Mouse (Mus musculus) fibroblast of lung, adult 2 months (primary cell): ENCODE results near the gene C2cd4c.

Experiments
- DNase-seq: peaks from one replicate; pipeline ENCODE4 v3.0.0-alpha.2; 2011; ENCODE audit warnings: low read depth

The C2cd4c gene

DNA sequence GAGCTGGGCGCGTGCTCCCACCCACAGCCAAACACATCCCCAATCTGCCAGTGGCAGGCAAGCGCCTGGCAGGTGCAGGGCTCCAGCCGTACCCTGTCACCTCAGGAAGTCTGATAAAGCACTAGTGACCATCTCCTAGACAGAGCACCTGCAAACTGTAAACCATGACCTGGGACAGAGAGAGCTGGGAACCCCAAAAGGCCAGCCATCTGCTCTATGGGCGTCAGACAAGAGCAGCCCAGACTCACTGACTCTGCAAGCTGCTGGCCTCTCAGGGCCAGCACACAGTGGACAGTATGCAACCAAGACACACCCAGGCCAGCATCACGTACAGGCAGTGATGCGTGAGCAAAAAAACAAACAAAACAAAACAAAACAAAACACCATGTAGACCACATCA is 34.9 kb downstream of the C2cd4c start:
- no peak for DNase-seq

DNA sequence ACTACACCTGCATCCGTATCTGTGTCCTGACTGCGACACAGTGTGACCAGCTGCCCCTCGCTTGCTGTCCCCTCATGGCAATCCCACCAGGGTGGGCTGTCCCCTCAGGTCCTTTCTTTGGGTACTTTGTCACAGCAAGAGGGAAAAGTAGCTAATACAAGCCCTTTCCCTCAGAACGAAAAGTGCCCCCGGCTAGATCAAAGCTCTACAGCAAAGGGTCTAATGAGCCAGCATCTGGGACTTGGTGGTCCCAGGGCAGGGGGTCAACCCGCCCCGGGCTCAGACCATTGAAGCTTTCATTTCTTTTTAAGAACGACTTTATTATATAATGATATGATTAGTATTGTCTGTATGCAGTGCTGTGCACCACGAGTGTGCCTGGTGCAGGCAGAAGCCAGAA is 35.5 kb downstream of the C2cd4c start:
- DNase-seq = no peak

DNA sequence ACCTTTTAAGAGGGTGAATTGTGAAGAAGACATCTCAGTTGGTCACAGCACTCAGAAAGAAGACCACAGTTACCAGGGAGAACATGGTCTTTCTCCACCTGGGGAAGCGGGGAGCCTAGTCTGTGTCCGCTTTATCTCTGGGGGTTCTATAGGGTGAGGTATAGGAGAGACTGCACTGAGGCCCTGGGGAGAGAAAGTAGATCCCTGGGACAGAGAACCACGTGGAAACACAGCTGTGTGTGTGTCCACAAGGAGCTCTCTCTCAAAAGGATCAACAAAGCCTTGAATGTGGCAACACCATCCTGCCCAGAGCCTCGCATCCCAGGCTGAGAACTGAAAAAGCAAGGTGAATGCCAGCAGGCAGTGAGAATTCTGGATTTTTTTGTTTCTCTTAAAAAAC is 36.4 kb downstream of the C2cd4c start:
- no peak for DNase-seq

DNA sequence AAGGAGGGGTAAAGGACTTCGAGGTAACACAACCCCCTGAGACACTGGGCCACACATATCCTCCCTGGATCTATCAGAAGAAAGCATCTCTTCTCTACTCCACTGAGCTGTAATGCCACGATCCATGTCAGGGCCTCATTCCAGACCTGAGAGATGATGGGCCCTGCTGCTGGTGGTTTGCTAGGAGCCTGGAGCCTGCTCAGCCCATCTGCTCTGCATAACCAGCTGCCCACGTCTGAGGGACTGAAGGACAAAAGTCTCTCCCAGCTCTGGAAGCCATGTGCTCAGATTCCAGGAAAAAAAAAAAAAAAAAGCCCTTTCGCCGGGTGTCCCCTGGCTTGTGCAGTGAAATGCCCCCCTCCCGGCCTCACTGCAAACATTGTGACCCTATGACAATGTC is 38.1 kb downstream of the C2cd4c start:
- DNase-seq = no peak

DNA sequence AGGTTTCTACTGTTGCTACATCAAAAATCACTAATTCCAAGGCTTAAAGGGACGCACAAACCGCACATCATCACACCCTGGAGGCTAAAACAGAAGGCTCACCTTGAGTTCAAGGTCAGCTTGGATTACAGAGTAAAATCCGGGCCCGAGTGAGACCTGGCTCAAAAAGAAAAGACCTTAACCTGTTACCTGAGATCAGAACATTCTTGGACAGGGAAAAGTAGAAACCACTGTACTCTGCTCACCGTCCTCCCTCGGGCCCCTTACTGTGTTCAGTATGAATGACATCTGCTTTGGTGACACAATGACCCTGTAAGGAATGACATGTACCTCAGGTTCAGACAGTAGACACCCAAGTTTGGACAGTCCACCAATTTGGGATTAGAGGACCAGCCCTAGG is 39.0 kb downstream of the C2cd4c start:
- no peak for DNase-seq

DNA sequence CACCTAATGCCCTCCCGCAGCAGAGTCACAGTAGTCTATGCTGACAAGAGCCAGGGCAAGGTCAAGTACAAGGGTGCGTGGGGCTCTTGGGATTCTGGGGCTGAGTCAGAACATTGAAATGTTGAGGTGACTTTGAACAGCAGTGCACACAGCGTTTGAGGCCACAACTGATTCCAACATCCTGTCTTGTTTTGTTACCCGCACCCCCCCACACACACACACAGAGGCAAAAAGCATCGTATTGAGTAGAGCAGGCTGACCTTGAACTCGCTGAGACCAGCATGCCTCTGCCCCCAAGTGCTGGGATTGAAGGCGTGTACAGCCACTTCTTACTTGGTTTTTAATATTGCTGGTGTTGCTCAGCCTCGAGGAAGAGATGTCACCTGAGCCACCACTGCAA is 39.5 kb downstream of the C2cd4c start:
- DNase-seq = no peak

DNA sequence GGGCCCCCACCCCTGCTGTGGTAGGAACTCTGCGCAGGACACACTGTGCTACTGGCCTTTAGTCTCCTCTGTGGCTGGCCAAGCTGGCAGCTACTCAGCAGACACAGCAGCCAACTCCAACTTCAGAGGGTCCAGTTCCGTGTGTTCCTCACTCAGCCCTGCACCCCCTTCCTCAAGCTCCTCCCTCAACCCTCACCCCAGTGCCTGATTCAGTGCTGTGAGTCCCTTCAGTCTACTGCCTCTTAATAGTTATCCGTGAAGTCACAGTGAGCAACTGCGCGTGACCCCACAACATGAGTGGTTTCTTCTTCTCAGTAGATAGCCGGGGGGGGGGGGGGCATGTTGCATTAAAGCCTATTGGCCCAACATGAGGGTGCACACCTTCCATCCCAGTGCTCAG is 40.2 kb downstream of the C2cd4c start:
- DNase-seq = no peak

DNA sequence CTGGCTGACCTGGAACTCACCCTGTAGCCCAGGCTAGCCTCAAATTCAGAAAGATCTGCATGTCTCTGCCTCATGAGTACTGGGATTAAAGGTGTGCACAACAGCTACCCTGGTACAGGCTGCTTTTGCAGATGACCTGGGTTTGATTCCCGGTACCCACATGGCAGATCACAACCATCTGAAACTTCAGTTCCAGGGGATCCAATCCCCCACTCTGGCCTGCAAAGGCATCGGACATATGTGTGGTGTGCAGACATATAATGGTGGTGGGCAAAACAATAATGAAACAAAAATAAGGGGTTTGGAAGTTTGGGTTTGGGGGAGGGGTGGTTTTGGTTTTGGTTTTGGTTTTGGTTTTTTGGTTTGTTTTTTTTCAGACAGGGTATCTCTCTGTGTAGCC is 42.5 kb downstream of the C2cd4c start:
- no peak for DNase-seq

DNA sequence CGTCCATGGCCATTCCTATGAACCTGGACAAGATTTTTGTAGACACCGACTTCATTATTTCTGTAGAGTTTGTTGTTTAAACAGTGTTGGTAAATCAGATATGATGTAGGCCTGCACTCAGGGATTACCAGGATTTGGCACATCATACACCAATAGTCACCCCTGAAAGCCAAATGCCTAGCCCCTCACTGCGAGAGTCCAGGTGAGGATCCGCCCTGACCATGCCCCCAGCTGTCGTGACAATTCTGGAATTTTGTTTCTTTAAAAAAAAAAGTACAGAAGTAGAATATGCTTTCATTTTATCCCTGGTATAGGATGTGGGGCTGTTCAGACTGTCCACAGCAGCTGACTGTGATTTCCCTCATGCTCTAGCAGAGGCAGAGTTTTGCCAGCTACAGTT is 43.9 kb downstream of the C2cd4c start:
- DNase-seq = no peak

DNA sequence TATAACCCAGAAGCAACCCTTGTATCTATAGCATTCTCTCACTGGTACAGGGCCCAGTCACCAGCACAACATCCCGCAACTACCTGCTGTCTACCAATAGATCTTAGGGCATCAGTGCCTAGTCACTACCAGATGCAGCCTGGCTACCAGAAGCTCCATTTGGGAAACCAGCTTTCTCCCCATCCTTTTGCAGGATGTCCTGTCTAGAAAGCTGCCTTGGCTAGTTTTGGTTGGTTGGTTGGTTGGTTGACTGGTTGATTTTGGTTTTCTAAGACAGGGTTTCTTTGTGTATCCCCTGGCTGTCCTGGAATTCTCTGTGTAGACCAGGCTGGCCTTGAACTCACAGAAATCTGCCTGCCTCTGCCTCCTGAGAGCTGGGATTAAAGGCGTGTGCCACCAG is 54.1 kb downstream of the C2cd4c start:
- DNase-seq = no peak

DNA sequence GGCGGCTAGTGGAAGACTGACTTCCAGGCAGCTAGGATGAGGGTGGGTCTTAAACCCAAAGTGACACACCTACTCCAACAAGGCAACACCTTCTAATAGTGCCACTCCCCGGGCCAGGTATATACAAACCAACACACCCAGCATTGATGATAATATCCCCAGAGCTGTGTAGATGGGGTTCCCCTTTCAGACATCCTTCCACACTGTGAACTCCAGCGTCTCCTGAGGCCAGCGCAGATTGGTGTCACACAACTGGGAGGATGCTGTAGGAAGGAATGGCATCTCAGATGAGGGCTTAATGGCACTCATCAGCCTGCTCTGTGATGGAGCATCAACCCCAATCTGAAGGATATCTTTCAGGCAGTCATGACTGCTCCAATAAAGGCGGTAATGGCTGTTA is 56.3 kb downstream of the C2cd4c start:
- no peak for DNase-seq

DNA sequence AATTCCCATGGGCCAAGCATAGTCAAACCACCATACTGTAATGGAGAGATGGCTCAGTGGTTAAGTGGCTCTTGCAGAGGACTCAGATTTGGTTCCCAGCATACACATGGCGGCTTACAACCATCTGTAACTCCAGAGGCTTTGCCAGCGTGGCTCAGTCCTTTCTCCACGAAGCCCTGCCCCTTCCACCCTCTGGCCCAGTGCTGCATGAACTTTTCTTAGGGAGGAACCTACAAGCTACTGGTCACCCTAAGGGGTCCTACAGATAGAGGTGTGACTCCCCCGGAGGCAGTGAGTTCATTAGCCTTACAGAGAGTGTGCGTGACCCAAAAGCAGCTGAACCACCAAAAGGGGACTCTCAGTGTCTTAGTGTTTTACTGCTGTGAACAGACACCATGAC is 56.9 kb downstream of the C2cd4c start:
- no peak for DNase-seq
